Mouse (Mus musculus) kidney, postnatal 36 days (tissue): ENCODE results near the gene Hsf4.
"Not testable (repeated sequence)": the region's sequence is repeated elsewhere in the genome, so short reads cannot be mapped to it uniquely, and the experiment has no call there.

ENCODE experiments used
- DNase-seq, 2 experiments: peaks; one replicate each; pipeline ENCODE4 v3.0.0; 2021 to 2022; ENCODE audit warnings: mixed read lengths in 2 of 2

The Hsf4 gene

DNA sequence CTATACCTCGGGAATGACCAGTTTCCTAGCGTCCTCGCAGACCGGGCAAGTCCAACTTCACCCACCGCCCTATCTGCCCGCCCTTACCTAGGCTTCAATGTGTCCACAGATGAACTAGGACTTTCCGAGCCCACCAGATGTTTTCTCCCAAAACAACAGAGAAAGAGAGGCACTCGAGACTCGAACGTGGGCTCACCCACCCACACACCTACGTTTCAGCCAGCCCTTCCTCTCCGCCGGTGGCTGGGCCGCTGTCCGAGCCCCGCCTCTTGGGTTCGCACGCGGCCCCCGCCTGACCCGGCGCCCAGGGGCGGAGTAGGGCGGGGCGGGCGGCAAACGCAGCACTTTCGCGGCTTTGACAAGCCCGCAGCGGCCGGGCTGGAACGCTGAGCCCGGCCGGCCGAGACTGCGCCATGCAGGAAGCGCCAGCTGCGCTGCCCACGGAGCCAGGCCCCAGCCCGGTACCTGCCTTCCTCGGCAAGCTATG lies at the start of gene Hsf4:
TSS of gene Hsf4 (plus strand) at position 341 of the 487 bp plus-strand sequence.
- DNase-seq = peak; percentile 77 to 88

DNA sequence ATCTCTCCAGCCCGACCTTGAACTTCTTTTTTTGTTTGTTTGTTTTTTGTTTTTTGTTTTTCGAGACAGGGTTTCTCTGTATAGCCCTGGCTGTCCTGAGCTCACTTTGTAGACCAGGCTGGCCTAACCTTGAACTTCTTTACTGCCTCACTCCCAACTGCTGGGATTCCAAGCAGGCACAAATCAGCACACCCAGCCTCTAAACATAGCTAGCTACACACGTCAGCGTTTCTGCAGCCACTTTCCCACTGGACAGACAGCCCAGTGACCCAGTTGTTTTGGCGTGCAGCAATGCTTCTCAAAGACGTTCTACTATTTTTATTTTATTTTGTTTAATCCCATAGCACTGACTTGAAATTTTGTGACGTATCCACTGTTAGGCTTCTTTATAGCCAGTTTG lies 45.8 kb upstream of the Hsf4 start:
- DNase-seq = no peak

DNA sequence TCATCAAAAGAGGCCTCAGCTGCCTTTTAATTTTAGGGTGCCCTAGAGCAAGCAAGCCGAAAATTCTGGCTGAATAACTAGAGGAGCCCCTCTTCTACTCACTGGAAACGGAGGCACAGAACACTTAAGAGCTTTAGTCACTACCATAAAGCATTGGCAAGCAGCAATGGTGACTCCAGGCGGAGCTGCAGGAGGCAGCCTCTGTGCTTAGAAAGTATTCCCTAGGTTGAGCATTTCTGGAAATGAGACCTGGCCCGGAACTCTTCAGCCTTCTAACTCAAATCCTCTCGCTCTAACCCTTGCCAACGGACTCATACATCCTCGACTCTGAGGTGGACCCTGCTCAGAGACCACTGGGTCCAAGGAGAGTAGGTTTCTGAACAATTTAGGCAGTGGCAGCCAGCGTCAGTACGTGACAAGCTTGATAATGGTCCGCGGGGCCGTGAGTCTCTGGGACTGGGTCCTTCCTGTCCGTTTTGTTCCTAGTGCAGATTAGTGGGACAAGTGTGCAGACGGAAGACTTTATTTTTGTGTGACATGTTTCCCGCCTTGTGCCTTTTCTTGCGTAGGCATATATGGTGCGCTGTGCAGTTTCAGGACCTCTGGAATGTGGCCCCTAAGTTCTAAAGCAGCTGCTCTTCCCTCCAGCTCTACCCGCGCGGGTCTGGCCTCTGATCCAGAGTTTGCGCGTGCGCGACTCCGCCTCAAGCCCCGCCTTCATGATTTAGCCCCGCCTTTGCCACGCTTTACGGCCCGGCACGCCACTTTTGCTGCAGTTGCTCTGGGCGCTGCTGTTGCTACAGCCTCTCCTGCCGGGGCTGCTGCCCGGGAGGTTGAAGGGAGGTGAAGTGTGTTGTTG lies 45.0 kb upstream of the Hsf4 start, which contains the start of gene D230025D16Rik:
TSS of gene D230025D16Rik (plus strand) at position 733 of the 859 bp plus-strand sequence.
- DNase-seq = peak; percentile 95 to 98

DNA sequence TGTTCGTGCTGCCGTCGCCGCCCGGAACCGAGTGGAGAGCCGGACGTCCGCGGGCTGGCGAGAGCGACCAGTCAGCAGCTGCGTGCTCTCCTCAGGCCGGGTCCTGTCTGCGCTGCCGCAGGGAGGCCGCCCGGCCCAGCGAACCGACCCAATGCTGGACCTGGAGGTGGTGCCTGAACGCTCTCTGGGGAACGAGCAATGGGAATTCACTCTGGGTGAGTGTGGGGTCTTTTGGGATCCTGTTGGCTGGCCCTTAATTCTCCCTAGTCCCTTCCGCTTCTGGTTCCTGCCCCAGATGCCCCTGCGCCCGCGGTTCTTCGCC lies 44.4 kb upstream of the Hsf4 start:
- no peak for DNase-seq

DNA sequence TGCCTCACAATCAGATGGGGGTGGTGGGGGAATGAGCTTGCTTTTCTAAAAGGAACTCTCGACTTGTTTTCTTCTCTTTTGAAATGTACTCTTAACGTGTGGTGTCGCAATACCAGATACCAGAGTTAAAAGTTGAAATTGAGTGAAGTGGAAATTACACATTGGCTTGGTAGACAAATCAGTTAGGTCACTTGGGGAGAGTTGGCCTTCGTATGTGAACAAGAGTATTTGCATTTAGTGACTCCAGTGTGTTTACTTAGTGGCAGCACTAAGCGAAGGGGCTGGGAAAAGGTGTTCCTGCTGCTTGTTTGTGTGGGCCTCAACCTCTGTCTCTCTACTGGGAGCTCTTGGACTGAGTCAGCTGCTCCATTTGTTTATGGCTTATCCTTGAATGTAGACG lies 43.7 kb upstream of the Hsf4 start:
- DNase-seq = peak in 1 of 2 experiments; percentile 16

DNA sequence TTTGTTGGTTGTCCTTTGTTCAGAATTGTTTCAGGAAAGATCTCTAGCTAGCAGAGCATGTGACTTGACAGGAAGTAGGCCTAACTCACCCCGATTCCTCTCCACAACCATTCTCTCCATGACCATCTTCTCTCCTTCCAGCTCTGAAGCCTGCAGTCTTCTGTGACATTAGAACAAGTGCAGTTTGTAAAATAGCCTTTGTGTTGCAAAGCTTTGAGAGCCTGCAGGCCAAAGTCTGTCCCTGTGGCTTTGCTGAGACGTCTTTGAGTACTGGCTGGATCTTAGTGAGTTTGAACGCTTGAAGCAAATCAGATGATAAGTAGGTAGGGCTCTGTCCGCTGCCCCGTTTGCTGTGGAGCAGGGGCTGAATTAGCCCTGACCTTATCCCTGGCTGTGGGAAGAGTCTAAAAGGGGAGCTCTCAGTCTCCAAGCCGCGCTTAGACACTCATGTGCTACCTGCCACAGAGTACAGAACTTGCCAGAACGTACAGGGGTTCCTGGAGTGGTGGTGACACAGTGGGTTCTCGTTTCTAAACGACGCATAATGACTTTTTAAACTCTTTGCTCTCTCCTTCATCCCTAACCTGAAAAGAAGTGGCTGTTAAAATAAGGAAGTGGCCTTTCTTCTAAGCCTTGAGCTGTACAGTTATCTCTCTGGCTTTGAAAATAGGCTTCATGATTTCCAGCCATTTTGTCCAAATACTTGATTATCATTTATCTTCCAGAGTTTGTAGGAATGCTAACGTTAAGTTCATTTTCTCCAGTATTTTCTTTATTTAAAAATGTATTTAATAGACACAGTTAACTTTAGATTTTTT lies 37.9 kb upstream of the Hsf4 start:
- DNase-seq = no peak

DNA sequence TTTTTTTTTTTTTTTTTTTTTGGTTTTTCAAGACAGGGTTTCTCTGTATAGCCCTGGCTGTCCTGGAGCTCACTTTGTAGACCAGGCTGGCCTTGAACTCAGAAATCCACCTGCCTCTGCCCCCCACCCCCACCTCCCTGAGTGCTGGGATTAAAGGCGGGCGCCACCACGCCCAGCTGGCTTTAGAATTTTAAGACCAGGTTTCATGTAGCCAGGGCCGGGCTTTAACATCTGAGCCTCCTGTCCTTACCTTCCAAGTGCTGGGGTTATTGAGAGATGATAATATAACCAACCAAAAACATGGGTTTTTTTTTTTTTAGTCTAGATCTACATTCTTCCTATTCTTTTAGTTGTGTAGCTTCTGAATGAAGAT lies 37.3 kb upstream of the Hsf4 start:
- DNase-seq = not testable (repeated sequence)

DNA sequence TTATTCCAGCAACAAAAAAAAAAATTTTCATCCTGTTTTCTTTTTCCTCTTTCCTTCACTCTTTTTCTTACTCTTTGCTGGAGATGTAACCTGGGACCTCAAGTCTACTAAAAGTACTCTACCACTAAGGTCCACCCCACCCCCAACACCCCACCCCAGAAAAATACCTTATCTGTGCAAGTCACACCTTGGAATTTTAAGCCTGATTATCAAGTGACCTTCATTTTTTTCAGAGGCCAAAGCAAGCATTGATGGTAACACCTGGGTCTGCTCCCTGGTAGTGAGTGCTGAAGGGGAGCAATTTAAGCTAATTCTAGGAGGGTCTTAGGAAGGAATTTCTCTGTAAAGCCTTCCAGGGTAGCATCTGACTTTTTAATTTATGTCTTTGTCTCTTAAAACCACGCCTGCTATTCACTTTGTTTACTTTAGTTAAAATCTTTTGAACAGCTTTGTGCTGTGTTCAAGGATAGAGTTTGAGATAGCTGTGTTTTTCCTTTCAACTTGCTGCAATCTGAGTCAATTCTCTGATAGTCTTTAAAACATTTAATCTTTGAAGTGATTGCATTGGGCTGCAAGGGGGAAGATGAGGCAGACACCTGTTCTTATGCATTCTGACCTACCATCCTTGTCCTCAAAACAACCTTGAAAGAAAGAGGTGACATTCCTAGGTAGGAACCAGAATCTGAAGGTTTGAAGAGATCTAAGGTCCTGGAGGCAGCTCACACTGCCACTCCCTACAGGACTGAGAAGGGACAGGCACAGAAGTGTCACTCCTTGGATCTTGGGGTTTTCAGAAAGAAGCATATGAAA lies 36.3 kb upstream of the Hsf4 start:
- no peak for DNase-seq

DNA sequence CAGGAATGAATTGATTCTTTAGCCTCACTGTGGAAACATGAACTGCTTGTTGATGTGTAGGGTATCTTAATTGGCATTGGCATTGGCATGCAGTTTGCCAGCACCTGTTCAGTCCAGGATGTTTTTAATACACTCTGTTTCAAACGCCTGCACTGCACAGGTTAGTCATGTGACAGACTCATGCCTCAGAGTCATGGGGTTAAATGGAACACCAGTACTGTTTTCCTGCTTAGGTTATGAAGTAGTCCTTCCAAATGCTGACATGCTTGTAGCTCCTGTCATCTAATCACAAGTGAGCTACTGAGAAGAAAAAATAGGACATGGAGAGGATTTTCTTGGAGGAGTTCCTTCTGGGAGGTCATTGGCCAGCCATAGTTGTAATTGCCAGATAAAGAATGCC lies 34.4 kb upstream of the Hsf4 start:
- DNase-seq = peak; percentile 34 to 49

DNA sequence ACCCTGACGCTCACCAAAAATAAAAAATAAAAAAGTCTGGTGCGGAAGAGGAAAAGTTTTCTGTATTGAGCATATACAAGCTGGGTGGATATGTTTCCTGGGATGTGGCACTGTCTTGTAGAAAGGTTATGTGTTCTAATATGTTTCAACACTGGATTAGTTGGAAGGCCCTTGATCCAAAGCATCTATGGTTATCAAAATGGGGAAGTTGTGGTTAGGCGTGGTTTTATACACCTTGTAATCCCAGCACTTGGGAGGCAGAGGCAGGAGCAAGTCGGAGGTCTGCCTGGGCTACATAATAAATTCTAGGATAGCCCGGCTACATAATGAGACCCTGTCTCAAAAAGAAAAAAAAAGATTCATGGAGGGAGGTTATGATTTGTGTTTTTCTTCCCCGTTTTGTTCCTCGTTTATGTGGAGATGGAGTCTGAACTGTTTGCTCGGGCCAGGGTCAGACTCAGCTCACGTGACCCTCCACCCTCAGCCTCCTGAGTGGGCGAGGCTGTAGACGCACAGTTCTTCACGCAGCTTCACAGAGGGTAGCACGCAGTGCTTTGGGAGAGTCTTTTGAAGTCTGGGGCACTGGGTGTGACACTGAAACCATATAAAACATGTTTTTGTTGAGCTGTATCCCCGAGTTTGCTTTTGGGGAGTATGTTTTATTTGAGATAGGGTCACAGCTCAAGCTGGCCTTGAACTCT lies 32.0 kb upstream of the Hsf4 start:
- DNase-seq = no peak

DNA sequence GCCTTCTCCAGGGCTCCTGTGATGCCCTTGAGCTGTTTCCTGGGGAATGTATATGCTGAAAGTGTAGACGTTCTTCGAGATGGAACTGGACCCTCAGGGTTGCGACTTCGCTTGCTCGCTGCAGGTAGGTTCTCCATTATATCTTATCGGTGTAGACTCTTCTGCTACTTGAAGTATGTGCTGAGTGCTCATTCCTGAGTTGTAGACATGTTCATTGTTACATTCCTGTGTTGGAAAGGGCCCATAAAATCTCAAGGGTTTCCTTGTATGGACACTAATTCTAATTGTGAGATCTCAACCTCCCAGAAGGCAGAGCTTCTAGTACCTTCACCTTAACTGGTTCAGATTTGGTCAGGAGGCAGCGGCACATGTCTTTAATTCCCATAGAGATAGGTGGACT lies 28.6 kb upstream of the Hsf4 start:
- DNase-seq = no peak

DNA sequence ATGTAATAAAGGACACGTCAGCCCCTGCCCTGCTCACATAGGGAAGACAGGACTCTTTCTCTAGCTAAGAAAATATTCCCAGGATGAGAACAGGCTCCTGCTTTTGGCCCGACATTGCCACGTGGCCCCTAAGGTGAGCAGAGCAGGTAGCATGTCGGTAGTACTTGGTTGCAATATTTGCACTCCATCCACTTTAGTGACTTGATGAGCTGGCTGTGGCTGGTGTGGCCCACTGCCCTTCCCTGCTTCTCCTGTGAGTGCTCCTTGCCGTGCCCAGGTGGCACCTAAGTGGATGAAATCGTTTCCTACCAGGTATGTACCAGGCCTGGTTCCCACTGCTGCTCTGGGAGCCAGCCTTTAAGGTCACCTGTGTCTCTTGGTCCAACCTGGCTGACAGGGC lies 17.6 kb upstream of the Hsf4 start:
- no peak for DNase-seq

DNA sequence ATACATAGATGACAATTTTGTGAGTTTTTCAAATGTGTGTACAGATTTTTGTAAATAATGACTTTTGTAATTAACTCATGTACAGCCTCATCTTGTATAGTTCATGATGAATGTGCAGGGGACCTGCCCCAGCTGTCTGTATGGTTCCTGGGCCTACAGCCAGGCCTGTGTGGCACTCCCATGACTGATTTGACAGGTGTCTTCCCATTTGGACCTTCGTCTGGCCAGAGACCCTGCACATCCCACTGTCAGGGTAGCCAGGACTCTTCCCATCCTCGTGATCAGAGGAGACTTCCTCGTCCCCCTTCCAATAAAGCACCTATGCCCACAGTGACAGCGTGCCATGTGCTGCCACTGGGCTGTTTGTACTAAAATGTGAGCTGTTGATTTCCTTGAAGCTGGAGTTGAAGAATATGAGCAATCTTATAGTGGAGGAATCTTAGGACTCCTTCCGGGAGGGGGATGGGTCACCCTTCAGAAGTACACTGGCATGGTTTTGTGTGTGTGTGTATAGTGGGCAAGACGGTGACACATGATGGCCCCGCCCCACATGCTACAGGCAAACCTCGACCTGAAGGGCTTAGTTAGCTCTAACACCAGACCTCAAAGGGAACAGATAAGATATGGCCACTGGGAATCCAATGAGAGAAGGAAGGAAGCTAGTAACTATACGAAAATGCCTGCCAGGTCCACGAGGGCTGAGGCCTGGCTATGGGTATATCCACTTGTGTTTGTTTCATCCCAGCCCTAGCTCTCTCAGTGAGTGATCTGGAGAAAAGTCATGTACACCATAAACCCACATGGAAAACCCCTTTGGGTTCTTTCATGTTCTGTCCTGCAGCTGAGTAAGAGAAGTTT lies 16.7 kb upstream of the Hsf4 start:
- DNase-seq = no peak

DNA sequence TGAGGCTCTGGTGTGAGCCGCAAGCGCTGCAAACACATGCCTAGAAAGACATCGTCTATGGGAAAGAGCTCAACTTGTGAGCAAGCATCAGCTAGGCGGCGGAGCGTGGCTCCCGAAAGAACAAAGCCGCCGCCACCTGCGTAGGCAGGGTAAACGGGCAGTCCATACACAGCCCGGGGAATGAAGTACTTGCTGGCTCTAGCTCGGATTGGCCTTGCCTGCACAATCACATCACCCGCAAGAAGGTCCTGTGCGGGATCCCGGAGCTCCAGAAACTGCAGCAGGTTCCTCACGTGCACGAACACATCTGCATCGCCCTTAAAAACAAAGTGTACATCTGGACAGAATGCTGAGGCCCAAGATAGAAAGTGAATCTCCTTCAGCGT lies 15.8 kb upstream of the Hsf4 start:
- DNase-seq = no peak

DNA sequence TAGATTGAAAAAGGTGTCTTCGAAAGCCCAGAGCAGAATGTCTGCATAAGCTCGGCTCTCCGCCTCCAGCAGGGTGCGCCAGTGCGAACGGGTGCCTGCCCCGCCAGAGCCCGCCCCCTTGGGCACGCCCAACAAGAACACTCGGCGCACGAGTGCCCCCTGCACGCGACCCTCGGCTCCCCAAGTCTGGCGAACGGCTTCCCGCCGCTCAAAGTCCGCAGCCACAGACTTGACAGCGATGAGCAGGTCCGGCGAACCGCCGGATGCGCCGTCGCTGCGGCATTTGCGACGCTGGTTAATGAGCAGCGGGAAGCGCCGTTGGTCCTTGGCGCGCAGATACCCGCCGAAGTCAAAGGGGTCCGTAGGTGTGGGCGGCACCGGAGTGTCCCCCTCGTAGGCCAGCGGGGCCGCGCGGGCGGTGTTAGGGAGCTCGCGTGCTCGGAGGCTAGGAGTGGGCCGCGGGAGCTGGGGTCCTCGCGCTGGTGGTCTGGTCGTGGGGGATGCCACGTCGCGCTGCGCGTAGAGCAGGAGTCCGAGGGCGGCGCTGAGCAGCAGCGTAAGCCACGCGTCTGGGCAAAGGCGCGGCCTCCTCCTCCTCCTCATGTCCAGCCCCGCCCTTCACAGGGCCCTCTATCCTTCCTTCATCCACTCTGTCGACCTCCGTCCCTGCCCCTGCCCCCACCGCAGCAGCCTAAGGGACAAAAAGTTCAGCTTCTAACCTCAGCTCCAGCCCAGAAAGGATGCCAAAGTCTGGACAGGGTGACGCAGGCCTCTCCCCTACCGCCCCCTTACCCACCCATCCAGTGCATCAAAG lies 15.2 kb upstream of the Hsf4 start:
- peak; percentile 89 to 97 for DNase-seq

DNA sequence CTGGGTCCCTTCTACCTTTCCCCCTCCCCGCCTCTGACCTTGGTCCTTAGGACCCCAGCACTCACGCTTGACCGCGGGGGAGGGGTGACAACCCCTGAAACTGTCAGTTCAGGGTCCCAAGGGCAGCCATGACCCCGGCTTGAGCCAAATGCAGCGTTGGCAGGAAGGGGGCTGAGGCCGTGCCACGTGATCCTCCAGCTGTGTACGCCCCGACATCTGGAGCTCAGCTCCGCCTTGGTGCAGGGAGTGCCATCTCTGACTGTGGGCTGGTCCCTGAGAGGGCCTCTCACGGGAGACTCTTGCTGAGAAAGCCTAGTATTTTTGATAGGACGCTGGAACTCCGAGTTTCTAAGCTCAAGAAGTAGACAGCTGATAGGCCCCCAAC lies 14.6 kb upstream of the Hsf4 start, which contains the start of gene B3gnt9:
TSS of gene B3gnt9 (minus strand) at position 188 of the 385 bp plus-strand sequence.
- peak; percentile 45 to 55 for DNase-seq

DNA sequence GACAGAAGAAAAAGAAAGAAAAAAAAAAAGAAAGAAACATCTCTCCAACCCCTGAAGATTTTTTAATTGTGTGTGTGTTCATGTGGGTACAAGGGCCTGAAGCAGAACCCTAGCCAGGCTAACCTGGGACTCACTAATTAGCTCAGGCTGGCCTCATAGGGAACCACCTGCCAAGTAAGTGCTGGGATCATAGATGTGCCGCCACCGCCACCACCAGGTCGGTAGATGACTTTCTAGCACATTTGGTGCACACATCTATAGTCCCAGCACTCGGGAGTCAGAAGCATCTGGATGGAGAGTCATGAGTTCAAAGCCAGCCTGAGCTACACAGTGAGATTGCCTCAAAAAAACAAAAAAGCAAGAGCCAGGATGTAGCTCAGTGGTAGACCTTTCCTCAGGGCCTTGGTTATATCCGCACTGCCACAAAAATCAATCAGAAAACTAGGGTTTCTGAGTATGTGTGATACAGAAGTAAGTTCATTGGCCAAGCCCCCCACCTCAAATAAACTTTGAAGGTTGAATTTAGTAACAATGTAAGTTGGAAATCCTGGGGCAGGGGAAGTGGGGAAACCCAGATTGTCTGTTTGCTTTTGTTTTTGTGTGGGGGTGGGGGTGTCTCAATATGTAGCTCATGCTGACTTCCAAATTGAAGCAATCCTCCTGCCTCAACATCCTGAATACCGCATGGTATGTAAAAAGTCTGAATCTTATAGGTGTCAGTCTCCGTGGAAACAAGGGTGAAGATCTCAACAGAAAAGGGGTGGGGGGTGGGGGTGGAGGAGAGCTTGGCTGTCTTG lies 12.1 kb upstream of the Hsf4 start:
- no peak for DNase-seq

DNA sequence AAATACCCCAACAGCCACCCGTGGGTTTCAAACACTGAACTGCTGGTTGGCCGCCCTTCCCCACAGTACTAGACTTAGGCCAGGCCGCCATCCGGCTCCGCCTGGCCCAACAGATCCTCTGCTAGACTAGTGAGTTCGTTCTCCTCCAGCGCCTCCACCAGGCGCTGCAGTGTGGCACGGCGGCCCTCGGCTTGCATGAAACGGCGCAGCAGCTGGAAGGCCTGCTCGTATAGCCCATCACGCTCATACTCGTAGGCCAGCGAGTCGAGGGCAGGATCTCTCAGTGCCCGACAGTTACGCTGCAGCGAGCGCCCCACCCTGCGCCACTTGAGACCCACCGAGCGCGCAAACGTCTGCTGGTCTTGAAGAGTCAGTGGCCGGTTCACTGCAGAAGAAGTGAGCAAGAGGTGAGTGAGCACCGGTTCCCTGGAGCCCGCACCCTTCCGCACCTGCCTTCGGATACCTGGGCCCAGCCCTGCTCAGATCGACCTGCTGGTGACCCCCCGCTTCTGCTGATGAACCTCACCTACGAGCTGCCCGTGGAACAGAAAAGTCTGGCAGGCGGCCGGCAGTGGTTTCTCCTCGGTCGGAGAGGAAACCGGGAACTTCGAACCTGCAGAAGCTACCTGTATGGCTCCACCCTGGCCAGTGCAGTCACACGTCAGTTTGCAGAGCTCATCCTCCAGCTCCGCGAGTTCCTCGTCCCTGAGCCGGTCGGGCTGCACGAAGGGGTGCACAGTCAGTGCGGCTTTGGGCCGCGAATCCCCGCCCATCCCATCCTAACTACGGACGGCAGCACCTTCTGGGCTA lies 10.5 kb upstream of the Hsf4 start:
- DNase-seq = peak in 1 of 2 experiments; percentile 32
